Mouse (Mus musculus) heart, embryonic 16.5 days (tissue): ENCODE data around the gene Gm42372. TPM values are rescaled to one million over a fixed set of nuclear protein-coding genes. Genes with fewer than 3 reads are reported as not detected.

Source experiments
- polyA plus RNA-seq: library from polyadenylated mRNA; unstranded; fragments of >200 nt; fragmentation: Nextera tagmentation; extraction: Ambion mirVana; gene quantifications from 2 replicates; pipeline ENCODE4 v1.2.1, GENCODE M21; 2015

Gm42372 gene
- polyA plus RNA-seq, 1 experiment from 2014 or later: 0.09 TPM

Other genes with a start within 250 kb of the Gm42372 start
- 218 and 242 TPM in 2 replicates for gene Ap2s1, start 244.7 kb upstream of the Gm42372 start, polyA plus RNA-seq
- gene Slc1a5, start 201.7 kb upstream of the Gm42372 start, polyA plus RNA-seq: 45.4 and 47.6 TPM in 2 replicates
- gene Strn4, start 167.2 kb upstream of the Gm42372 start, polyA plus RNA-seq: 88.8 and 92.5 TPM in 2 replicates
- gene Fkrp, start 166.4 kb upstream of the Gm42372 start, polyA plus RNA-seq: 33.0 and 33.9 TPM in 2 replicates
- 13.0 and 15.4 TPM in 2 replicates for gene Prkd2, start 140.2 kb upstream of the Gm42372 start, polyA plus RNA-seq
- 2.8 and 3.1 TPM in 2 replicates for gene Dact3, start 107.8 kb upstream of the Gm42372 start, polyA plus RNA-seq
- gene Gng8, start 91.3 kb upstream of the Gm42372 start, polyA plus RNA-seq: 2.9 and 3.7 TPM in 2 replicates
- gene Ptgir, start 76.6 kb upstream of the Gm42372 start, polyA plus RNA-seq: 1.4 and 1.5 TPM in 2 replicates
- gene Calm3, start 59.0 kb upstream of the Gm42372 start, polyA plus RNA-seq: 112 and 128 TPM in 2 replicates
- gene Pnmal2, start 38.4 kb upstream of the Gm42372 start, polyA plus RNA-seq: 5.6 and 6.0 TPM in 2 replicates
- 0.09 TPM in 2 replicates for gene Pnmal1, start 23.4 kb upstream of the Gm42372 start, polyA plus RNA-seq
- gene Ccdc8, start 9.6 kb downstream of the Gm42372 start, polyA plus RNA-seq: 45.1 and 47.4 TPM in 2 replicates
- 105 and 108 TPM in 2 replicates for gene Ppp5c, start 44.8 kb downstream of the Gm42372 start, polyA plus RNA-seq
- gene Hif3a, start 79.3 kb downstream of the Gm42372 start, polyA plus RNA-seq: 36.3 and 43.4 TPM in 2 replicates
- gene Psg16, start 91.0 kb downstream of the Gm42372 start, polyA plus RNA-seq: 0.17 and 0.22 TPM in 2 replicates
- not detected in 2 replicates for gene Ceacam3, start 167.2 kb downstream of the Gm42372 start, polyA plus RNA-seq
- not detected in 2 replicates for gene Psg29, start 220.4 kb downstream of the Gm42372 start, polyA plus RNA-seq